Mouse (Mus musculus) ES-Bruce4 (cell line): ENCODE data around the gene Rfxank.

Experiments
- CTCF ChIP-seq: IDR thresholded peaks from one replicate; pipeline ENCODE4 v1.8.1; 2011; ENCODE audit warnings: low read depth, low read length
- EP300 ChIP-seq: IDR thresholded peaks from 2 replicates; pipeline ENCODE4 v1.6.1; 2011; ENCODE audit warnings: low read depth, low read length; ENCODE audit not compliant: insufficient read depth
- POLR2A ChIP-seq: IDR thresholded peaks from one replicate; pipeline ENCODE4 v1.8.1; 2011; ENCODE audit warnings: low read length; ENCODE audit not compliant: insufficient read depth

- no peak for TF ChIP-seq CTCF
- TF ChIP-seq POLR2A: no peak
- TF ChIP-seq EP300: no peak
Measured at GRCm38 (mm10) chr8:70170116-70170515, 31.2 kb upstream of the Rfxank start.
